Mouse (Mus musculus): ENCODE measurements around the gene Rap2c.

Gene Rap2c

DNA sequence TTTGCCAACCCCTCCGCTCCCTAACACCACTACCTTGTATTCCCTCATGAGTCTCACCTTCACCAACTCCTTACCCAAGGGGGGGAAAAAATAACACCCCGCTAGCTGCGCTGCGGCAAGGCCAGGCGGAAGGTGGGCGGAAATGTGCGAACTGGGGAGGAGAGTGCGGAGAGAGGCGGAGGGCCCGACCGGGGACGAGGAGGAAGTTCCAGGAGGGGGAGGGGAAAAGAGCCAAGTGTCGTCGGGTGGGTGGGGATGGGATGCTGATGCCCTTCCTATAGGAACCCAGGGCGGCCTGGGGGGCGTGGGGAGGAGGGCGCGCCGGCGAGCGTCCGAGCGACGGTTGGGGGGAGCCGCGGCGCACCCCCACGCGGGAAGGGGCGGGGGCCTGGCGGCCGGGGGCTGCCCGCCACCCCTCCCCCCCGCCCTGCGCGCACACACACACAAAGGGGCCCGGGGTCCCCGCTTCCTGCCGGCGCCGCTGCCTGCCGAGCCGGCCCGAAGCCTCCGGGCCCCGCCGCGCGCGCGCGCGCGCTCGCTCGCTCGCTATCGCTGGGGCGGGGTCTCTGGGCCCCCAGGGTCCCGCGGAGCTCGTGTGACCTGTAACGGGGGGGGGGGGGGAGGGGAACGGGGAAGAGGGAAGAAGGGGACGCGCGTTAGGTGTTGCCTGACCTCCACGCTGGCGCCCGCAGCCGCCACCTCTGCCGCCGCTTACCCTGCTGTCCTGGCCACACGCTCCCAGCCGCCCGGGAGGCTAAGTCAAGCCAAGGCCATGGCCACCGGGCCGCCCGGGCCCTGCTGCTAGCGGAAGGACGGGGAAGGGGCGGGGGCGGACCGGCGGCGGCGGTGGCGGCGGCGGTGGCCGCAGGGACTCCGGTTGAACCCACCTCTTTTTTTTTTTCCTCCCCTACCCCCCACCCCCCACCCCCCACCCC is at the start of gene Rap2c:
TSS of gene Rap2c (minus strand) at position 168 of the 935 bp plus-strand sequence.
- DNase-seq, result peak; percentile 74 to 78

DNA sequence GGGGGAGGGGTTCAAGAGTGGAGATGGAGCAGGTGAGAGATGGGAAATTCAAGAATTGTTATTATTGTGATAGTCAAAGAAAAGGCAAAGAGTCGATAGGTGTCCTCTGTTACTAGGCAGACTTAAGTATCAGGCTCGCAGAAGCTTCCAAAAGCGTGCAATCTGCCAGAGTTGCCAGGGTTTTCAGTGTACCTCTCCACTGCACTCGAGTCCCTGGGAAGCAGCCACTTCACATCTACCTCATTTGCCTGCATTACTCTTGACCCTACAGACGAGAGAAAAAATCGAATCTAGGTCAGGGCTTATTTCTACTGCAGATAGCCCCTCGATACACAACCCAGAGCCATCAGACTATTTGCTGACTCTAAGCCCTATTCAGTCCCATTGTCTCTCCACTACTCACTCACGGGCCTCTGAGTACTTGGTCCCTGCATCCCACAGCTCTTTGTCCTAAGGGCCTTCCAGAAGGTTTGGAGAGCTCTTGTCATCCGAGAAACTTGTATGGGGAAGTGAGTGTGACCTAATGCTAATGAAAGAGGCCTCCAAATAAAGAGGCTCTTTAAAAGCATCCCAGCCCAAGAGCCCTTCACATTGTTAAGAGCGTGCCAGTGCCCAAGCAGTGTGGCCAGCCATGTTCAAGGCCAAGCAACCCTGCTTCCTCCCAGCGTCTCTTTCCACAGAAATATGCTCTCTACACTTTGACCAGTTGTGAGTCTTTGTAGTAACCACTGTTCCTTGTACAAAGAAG is 48.9 kb upstream of the Rap2c start:
- DNase-seq, result no peak

DNA sequence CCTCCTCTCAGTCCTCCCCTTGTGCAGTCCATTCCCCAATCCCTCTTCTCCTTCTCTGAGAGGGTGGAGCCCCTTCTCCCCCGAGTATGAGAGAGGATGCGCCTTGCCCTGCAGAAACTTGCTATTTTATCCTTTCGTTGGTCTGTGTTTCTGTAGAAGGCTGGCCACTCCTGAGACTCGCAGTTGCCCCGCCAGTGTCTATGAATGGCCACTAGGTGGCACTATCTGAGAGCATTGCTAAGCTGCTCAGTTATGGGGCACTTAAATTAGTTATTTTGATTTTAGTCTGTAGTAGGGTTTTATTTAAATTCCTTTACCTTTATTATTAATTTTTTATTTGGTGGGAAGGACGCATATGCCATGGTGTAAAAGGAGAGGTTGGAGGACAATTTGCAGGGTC is 48.0 kb upstream of the Rap2c start:
- DNase-seq, result peak; percentile 74 to 75

DNA sequence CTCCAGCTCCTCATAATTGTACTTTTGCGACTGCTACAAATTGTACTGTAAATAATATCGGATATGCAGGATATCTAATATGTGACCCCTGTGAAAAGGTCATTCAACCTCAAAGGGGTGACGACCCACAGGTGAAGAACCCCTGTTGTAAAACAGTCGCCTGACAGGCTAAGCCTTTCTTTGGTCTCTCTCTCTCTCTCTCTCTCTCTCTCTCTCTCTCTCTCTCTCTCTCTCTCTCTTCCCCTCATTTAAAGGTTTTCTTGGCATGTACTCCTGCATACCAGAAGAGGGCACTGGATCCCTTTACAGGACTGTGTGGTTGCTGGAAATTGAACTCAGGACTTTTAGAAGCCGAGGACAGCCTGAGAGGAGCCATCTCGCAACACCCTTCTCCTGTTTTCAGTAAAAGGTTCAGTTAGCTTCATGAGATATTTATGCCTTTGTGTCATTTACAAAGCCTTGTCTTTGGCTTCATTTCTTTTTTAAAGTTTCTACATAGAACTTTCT is 47.4 kb upstream of the Rap2c start:
- DNase-seq, result no peak

DNA sequence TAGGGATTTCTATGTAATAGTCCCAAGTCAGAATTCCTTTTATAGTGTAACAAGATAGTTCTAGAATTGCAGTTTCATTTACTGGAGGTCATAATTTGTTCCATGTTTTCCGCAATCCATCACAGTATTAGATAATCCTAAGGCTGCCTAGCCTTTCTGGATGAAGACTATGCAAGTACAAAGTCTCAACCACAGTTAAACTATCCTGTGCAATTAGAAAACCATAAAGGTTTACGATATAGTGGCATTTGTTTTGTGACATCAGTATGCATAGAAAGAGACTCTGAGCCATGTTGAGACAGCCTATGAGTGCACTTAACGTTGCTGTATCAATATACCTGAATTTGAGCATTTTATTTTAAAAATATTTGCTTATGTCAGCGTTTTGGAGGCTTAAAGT is 42.4 kb upstream of the Rap2c start:
- no peak for DNase-seq

DNA sequence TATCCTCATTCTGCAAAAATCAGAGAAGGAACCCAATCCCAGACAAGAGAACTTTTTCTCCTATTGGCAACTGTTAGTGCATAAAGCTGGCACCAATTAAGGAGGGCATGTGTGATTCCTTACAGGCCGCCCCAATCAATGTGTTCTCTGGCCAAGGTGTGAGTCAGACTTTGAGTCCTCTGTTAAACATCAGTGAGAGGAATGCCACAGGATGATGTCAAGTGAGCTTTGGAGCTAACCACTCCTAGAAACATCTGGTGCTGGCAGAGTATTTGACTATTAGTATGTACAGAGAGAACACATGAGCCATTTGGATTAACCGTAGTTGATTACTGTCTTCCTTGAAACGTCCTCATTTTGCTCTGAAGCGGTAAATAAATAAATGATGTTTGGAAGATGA is 40.9 kb upstream of the Rap2c start:
- DNase-seq, result no peak

DNA sequence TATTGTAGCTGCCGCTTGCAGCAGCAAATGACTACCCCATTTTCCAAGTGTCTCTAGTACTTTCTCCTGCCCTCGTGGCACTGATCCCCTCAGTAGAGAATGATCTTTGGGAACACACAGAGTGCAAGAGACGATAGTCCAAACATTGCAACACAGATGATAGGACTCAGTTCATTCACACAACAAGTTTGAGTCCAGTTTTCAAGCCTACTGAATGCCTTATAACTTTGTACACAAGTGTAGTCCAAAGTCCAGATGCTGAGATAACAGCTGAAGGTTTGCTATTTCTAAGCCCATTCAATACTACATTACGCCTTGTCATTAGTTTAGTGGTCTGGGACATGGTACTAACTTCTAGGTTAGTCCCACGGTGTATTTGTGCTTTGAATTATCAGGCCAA is 40.5 kb upstream of the Rap2c start:
- DNase-seq, result no peak

DNA sequence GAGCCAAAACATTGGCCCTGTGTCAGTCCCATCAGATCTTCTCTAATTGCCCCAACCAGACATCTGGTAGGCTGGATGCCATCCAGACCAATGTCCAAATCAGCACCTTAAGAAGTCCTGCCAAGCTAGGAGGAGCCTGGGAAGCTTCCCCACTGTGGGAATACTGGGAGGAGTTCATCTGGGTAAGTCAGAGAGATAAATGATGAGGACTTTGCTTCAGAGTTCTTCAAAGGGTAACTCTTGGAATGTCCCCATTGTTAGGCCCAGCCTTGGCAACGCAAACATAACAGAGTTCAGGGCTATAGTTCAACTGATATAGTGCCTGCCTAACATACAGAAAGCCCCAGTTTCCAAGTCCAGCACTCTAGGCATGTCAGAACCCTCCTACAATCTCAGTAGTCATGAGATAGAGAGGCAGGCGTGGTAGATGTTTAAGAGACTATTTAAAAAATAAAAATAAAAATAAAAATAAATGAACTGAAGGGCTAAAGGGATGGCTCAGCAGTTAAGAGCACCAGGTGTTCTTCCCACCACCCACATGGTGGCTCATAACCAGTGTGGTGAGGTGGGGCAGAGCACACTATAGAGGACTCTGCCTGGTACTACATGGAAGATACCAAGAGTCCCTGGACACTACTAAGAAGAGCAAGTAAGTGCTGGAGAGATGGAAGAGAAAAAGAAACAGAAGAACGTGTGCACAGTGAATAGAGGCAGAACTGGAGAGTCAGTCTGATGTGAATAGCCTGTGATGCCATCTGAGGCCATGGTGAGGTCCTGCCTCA is 34.1 kb upstream of the Rap2c start:
- DNase-seq, result peak; percentile 13 to 55

DNA sequence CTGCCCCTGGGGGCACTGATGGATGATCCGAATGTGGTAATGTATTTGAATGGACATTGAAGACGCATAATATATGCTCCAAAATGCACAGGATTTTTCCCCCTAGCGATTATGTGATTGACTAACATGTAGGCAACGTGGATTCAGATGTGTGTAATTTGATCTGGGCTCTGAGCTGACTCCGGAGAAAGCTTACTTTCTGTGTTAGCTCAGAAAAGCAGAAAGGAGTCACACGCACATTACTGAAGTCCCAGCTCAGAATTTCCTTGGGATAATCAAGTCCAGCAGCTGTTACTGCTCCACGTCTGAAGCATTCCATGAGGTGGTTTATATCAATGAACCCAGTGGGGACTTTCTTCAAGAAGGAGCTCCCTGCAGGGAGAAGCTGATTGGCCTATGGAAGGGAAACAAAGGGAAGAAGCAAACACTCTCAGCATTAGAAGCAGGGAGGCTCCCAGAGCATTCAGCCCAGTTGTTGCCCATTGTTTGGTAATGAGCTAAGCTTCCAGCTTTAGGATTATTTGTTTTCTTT is 17.9 kb upstream of the Rap2c start:
- no peak for DNase-seq

DNA sequence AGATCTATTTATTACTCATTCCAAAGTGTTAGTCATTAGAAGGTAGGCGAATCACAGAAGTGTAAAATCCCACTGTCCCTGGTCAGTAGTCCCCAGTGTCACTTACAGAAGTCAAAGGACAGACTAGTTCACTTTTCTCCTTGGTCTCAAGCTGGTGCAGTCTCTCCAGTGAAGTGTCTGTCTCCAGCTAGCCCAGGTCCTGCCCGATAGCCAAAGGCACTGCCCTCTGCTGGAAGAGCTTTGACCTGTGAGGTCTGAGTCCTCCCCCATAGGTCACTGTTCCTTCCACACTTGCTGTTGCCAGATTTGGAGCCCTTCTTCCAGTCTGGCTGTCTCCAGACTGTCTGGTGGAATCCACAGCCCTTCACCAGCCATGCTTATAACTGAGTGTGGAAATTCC is 2.1 kb upstream of the Rap2c start:
- DNase-seq, result peak; percentile 42 to 62

DNA sequence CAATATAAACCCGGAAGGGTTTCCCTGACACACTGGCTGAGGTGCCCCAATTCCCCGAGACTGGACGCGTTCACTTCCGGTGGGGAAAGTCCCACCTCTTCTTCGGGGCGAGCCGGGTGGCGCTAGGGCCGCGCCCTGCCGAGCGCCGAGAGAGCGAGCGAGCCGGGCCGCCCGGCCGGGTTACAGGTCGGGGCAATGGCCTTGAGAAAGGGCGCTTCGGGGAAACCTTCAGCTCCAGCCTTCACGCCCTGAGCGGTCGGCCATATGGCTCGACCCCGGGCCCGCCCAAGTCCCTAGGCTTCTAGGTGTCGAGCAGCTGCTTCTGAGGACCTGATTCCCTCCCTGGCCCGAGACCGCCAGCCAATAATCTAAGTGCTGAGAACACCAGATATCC is 965 bp upstream of the Rap2c start:
- peak; percentile 76 to 77 for DNase-seq

DNA sequence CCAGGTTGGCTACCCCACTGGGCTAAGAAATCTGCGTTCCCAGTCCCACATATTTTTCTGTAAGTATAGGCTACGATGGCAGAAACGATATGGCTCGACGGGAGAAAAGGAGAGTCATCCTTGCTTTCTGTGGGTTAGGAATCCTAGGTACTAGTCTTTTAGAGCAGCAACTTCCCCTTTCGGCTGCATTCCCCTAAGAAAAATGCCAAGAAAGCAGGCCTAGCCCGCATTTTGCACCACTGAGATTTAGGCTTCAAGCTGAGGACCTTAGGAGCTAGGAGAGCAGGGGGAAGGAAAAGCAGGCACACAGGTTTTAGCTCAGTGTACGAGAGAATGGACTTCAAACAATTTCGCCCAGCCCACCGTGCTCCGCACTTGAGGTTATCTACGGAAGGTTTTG is 892 bp downstream of the Rap2c start:
- DNase-seq, result peak in 1 of 2 experiments; percentile 2

DNA sequence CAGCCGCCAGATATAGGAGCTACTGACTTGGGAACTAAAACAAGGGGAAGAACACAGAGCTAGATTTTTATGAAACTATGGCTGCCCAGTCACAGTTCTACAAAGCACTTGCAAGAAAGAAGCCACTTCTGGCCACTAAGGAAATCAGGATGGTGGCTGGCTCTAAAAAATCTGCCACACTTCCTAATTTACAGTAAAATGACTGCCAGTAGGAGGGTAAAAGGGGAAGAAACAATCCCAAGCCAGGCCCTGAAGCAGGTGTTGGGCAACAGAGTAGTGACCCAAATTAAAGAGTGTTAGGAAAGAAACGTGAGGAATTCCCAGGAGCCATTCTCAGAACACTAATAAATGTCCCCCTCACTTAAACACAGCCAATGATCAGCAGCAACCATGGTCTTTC is 5.5 kb downstream of the Rap2c start:
- DNase-seq, result no peak

DNA sequence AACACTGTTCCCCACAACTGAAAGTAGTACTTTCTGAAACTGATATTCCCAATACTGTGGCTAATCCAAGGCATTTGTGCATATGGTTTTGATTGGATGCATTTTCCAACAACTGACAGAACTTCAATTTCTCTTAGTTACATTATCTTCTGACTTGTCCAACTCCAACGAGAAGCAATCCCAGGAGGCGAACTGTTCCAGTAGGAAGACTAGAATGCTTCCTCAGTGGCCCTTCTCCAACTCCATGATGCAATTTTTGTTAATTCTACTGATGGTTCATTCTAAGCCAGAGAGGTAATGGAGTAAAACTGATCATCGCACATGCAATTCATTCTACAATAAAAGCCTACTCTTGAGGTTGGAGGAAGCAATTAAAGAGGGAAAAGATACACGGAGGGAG is 7.5 kb downstream of the Rap2c start:
- no peak for DNase-seq

DNA sequence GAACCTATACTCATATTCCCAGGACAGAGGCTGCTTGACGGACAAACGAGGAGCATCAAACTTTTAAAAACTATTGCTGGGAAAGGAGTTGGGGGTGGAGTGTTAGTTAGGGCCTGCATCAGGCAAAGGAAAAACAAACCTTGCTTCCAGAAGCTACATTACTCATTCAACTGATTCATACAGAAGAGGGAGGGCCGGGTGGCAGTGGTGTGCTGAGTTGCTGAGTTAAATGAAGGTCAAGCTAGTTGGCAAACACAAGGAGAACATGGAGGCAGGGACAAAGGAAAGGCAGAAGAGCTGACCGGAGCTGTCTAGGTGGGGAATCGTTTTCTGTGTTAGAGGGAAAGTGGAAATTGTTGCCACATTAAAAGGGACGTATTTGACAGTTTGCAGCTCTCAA is 17.0 kb downstream of the Rap2c start:
- DNase-seq, result no peak

DNA sequence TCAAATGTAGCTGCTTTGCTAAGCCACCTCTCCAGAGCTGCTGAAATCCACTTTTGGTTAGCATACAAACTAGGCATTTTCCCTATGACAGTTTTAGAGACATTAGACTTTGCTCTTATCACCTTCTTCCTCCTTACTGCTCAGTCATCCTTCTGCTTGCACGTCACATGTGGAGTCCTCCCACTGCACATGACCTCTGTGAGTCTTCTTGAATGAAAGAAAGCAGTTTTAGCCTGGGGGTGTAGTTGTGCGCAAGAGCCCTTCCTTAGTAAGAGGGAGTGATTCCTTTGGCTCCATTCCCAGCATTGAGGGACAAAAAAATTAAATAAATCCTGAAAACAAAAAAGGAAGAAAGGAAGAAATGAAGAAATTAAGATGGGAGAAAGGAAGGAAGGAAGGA is 22.5 kb downstream of the Rap2c start:
- no peak for DNase-seq

DNA sequence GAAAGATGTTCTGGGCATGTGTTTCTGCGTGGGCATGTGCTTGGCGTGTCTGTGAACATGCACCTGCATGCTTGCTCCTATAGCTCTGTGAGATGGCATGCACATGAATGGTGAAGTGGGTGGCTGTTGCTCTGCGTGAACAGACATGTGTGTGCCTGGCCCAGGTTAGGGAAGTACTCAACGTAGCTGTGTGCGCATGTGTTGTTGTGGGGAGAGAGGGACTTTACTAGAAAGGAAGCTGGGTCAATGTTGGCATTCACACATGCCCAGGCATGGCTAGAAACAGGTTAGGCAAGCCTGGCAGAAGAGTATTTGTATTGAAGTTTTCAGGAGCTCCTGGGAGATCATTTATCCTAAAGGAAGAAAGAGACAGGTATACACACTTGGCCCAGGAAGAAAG is 26.5 kb downstream of the Rap2c start:
- no peak for DNase-seq

DNA sequence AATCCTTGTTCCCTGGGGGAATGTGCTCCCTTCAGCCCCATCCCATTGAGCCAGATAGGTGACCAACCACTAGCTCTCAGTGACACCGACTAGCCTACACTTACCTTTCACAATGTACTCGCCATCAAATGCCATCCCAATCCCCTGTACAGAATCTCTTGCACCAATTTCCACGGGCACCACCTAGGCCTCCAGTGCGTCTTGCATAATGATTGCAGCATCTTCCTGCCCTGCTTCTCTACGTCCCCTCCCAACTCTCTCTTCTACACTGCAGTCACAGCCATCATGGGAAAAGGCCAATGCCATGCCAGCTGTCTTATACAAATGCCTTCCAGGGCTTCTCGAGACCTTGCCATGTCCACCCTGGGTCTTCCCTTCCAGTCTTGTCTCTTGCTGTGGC is 27.9 kb downstream of the Rap2c start:
- DNase-seq, result no peak

DNA sequence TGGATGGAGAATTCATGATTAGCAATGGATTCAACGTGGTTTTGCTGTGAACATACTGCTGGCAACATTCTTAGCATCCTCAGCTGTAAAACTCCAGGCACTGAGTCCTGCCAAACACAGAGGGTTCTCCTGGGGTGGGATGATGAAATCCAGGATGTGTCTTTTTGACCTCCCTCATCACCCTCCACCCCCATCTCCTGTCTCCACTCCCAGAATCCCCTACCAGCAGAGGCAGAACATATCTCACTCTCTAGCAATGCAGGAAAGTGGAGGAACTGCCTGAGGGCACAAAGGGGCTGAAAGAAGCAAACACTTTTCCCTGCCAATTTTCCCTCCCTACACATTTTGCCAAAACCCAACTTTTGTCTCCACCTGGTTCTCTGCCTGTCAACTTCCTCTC is 29.2 kb downstream of the Rap2c start:
- DNase-seq, result no peak

DNA sequence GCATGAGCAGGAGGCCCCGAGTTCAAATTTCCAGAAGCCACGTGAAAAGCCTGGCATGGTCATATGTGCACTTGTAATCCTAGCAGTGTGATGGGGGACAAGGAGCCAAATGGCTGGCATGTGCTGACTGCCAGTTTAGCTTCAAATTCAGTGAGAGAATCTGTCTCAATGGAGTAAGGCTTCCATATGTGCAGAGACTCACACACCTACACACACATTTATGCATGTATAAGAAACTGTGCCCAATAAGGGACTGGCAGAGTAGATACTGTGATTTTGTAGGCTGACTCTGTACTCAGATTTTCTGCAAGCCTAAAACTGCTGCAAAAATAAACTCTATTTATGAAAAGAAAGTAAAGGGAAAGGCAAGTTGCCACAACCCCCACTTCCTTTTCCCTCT is 39.4 kb downstream of the Rap2c start:
- no peak for DNase-seq

DNA sequence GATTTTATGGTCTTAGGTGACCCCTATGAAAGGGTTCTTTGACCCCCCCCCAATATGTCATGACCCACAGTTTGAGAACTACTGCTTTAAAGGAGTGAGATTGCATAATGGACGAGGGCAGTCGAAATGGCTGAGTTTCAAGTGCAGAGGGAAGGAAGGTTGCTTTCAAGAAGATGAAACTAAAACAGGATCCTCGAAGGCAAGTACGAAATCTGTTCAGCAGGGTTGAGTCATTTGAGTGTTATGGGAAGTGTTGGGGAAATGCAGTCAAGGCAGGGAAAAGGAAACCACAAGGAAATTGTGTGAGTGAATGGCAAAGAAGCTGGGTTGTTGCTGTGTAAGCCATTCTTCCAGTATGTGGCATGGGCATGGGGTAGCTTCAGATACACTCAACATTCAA is 45.7 kb downstream of the Rap2c start:
- DNase-seq, result no peak

DNA sequence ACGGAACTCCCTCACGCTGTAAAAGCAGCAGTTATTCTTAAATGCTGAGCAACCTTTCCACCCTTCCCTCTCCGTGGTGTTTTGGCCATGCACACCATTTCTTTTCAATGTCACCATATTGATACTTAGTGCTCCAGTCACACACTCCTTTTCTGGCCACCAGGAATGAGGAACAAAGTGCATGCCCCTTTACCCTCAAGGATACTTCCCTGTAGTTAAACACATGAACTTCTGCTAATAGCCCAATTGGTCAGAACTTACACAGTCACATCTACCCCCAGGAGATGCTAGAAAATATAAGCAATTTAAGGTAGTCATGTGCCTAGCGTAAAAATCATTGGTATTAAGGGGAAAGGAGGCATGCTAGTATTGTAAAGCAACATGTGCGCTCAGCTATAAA is 47.9 kb downstream of the Rap2c start:
- DNase-seq, result no peak

All from cerebellum, postnatal 10 days (tissue).